Mouse (Mus musculus): Measurements from ENCODE around the gene Dpf1. TPM values are rescaled to one million over a fixed set of nuclear protein-coding genes. Genes with fewer than 3 reads are reported as not detected.
A peak's percentile ranks its signal among the peaks of the same experiment; 100 is the strongest.

The Dpf1 gene
- total and polyA plus RNA-seq, 2 experiments from 2014 or later: 0.61 TPM; not detected in 1

GRCm38 (mm10) chr7:29263831-29264230 lies 39.9 kb upstream of the Dpf1 start:
- peaks cover 16% of the 10 kb centered on the region; the same call in 1 of the 2 replicates for H3K4me1 ChIP-seq (ENCODE audit: control insufficient read depth, insufficient read depth)
- H3K9ac ChIP-seq (replicated peaks; ENCODE audit: low read depth, low read length): no peak overlapping the region
- DNase-seq (ENCODE audit: low spot score) (no peak), ATAC-seq (ENCODE audit: insufficient read depth, low read depth) (no peak)
- TF ChIP-seq EP300 (IDR thresholded peaks at IDR 0.05; ENCODE audit: low read depth) (no peak), CTCF (IDR thresholded peaks at IDR 0.05; ENCODE audit: low read depth) (no peak)
- H3K4me3 ChIP-seq (ENCODE audit: low read depth, low read length): no peak overlapping the region
- WGBS: 85% methylated on average over 3 of the region's 3 CpGs
- no peak overlapping the region for H3K4me2 ChIP-seq (ENCODE audit: low read depth, low read length)
- no peaks in the 10 kb centered on the region for H3K9me3 ChIP-seq (replicated peaks; ENCODE audit: control insufficient read depth, low read length)
- H3K27me3 ChIP-seq (ENCODE audit: control insufficient read depth, insufficient read depth, low read length): no peaks in the 10 kb centered on the region
- H3K27ac ChIP-seq (ENCODE audit: low read depth): no peak overlapping the region
- H3K36me3 ChIP-seq (replicated peaks; ENCODE audit: control insufficient read depth, insufficient read depth, low read length): no peaks in the 10 kb centered on the region

GRCm38 (mm10) chr7:29265636-29266035 lies 38.1 kb upstream of the Dpf1 start:
- H3K9ac ChIP-seq (replicated peaks; ENCODE audit: low read depth, low read length): no peak overlapping the region
- DNase-seq (ENCODE audit: low spot score): no peak
- no peak overlapping the region for H3K4me3 ChIP-seq (ENCODE audit: low read depth, low read length)
- H3K36me3 ChIP-seq (replicated peaks; ENCODE audit: control insufficient read depth, insufficient read depth, low read length): no peaks in the 10 kb centered on the region
- H3K27ac ChIP-seq (ENCODE audit: low read depth): no peak overlapping the region
- TF ChIP-seq CTCF (IDR thresholded peaks at IDR 0.05; ENCODE audit: low read depth) (no peak), EP300 (IDR thresholded peaks at IDR 0.05; ENCODE audit: low read depth) (no peak)
- no peak overlapping the region for H3K4me2 ChIP-seq (ENCODE audit: low read depth, low read length)
- ATAC-seq (ENCODE audit: insufficient read depth, low read depth): no peak
- peaks cover 11% of the 10 kb centered on the region; the same call in 1 of the 2 replicates for H3K4me1 ChIP-seq (ENCODE audit: control insufficient read depth, insufficient read depth)
- H3K9me3 ChIP-seq (replicated peaks; ENCODE audit: control insufficient read depth, low read length): no peaks in the 10 kb centered on the region
- WGBS: 75% methylated on average over 7 of the region's 7 CpGs
- H3K27me3 ChIP-seq (ENCODE audit: control insufficient read depth, insufficient read depth, low read length): no peaks in the 10 kb centered on the region

GRCm38 (mm10) chr7:29266931-29267330 lies 36.8 kb upstream of the Dpf1 start:
- H3K9me3 ChIP-seq (replicated peaks; ENCODE audit: control insufficient read depth, low read length): no peaks in the 10 kb centered on the region
- WGBS: 74% methylated on average over 4 of the region's 4 CpGs
- no peaks in the 10 kb centered on the region for H3K27me3 ChIP-seq (ENCODE audit: control insufficient read depth, insufficient read depth, low read length)
- peaks cover 17% of the 10 kb centered on the region for H3K4me1 ChIP-seq (ENCODE audit: control insufficient read depth, insufficient read depth)
- H3K9ac ChIP-seq (replicated peaks; ENCODE audit: low read depth, low read length): no peak overlapping the region
- no peak overlapping the region for H3K27ac ChIP-seq (ENCODE audit: low read depth)
- ATAC-seq (ENCODE audit: insufficient read depth, low read depth) (no peak), DNase-seq (ENCODE audit: low spot score) (no peak)
- H3K4me2 ChIP-seq (ENCODE audit: low read depth, low read length): no peak overlapping the region
- H3K36me3 ChIP-seq (replicated peaks; ENCODE audit: control insufficient read depth, insufficient read depth, low read length): no peaks in the 10 kb centered on the region
- TF ChIP-seq EP300 (IDR thresholded peaks at IDR 0.05; ENCODE audit: low read depth) (no peak), CTCF (IDR thresholded peaks at IDR 0.05; ENCODE audit: low read depth) (no peak)
- no peak overlapping the region for H3K4me3 ChIP-seq (ENCODE audit: low read depth, low read length)

GRCm38 (mm10) chr7:29270445-29270844 lies 33.3 kb upstream of the Dpf1 start:
- Histone ChIP-seq H3K4me1 (ENCODE audit: control insufficient read depth, insufficient read depth) (peaks cover 18% of the 10 kb centered on the region), H3K9me3 (replicated peaks; ENCODE audit: control insufficient read depth, low read length) (no peaks in the 10 kb centered on the region), H3K27ac (ENCODE audit: low read depth) (no peak overlapping the region), H3K4me2 (ENCODE audit: low read depth, low read length) (no peak overlapping the region), H3K36me3 (replicated peaks; ENCODE audit: control insufficient read depth, insufficient read depth, low read length) (no peaks in the 10 kb centered on the region), H3K4me3 (ENCODE audit: low read depth, low read length) (no peak overlapping the region), H3K9ac (replicated peaks; ENCODE audit: low read depth, low read length) (no peak overlapping the region), H3K27me3 (ENCODE audit: control insufficient read depth, insufficient read depth, low read length) (no peaks in the 10 kb centered on the region)
- TF ChIP-seq EP300 (IDR thresholded peaks at IDR 0.05; ENCODE audit: low read depth): no peak
- TF ChIP-seq CTCF (IDR thresholded peaks at IDR 0.05; ENCODE audit: low read depth): no peak
- ATAC-seq (ENCODE audit: insufficient read depth, low read depth): no peak
- 86% methylated on average over 4 of the region's 4 CpGs for WGBS
- DNase-seq (ENCODE audit: low spot score): no peak

- no peak for TF ChIP-seq CTCF (IDR thresholded peaks at IDR 0.05; ENCODE audit: low read depth)
- no peak for TF ChIP-seq EP300 (IDR thresholded peaks at IDR 0.05; ENCODE audit: low read depth)
- ATAC-seq (ENCODE audit: insufficient read depth, low read depth) (peak; percentile 86), DNase-seq (ENCODE audit: low spot score) (peak; percentile 64)
- Histone ChIP-seq H3K4me3 (ENCODE audit: low read depth, low read length) (no peak overlapping the region), H3K27me3 (ENCODE audit: control insufficient read depth, insufficient read depth, low read length) (no peaks in the 10 kb centered on the region), H3K9me3 (replicated peaks; ENCODE audit: control insufficient read depth, low read length) (no peaks in the 10 kb centered on the region), H3K4me1 (ENCODE audit: control insufficient read depth, insufficient read depth) (peaks cover 23% of the 10 kb centered on the region), H3K36me3 (replicated peaks; ENCODE audit: control insufficient read depth, insufficient read depth, low read length) (no peaks in the 10 kb centered on the region), H3K9ac (replicated peaks; ENCODE audit: low read depth, low read length) (peak overlapping the region; percentile 42), H3K27ac (ENCODE audit: low read depth) (peak overlapping the region; percentile 88), H3K4me2 (ENCODE audit: low read depth, low read length) (peak overlapping the region; percentile 40)
- 34% methylated on average over 8 of the region's 8 CpGs for WGBS
Observed at GRCm38 (mm10) chr7:29271687-29272465, 31.9 kb upstream of the Dpf1 start.

- Histone ChIP-seq H3K27me3 (ENCODE audit: control insufficient read depth, insufficient read depth, low read length) (no peaks in the 10 kb centered on the region), H3K9me3 (replicated peaks; ENCODE audit: control insufficient read depth, low read length) (no peaks in the 10 kb centered on the region), H3K36me3 (replicated peaks; ENCODE audit: control insufficient read depth, insufficient read depth, low read length) (no peaks in the 10 kb centered on the region), H3K9ac (replicated peaks; ENCODE audit: low read depth, low read length) (no peak overlapping the region), H3K4me1 (ENCODE audit: control insufficient read depth, insufficient read depth) (peaks cover 36% of the 10 kb centered on the region), H3K4me2 (ENCODE audit: low read depth, low read length) (no peak overlapping the region), H3K4me3 (ENCODE audit: low read depth, low read length) (no peak overlapping the region), H3K27ac (ENCODE audit: low read depth) (no peak overlapping the region)
- 40% methylated on average over 5 of the region's 5 CpGs for WGBS
- DNase-seq (ENCODE audit: low spot score): no peak
- TF ChIP-seq CTCF (IDR thresholded peaks at IDR 0.05; ENCODE audit: low read depth) (no peak), EP300 (IDR thresholded peaks at IDR 0.05; ENCODE audit: low read depth) (no peak)
- ATAC-seq (ENCODE audit: insufficient read depth, low read depth): no peak
Observed at GRCm38 (mm10) chr7:29276715-29277114, 27.0 kb upstream of the Dpf1 start.

All from heart, postnatal 0 days (tissue).